Mouse (Mus musculus) kidney, adult 18-20 months (tissue): ENCODE data around the gene Mprip.

ENCODE experiments used
- DNase-seq: peaks from one replicate; pipeline ENCODE4 v3.0.0; 2021

The Mprip gene

GRCm38 (mm10) chr11:59808170-59808960, 147.3 kb downstream of the Mprip start:
- DNase-seq: no peak

- no peak for DNase-seq
Measured at GRCm38 (mm10) chr11:59809071-59809669, 148.1 kb downstream of the Mprip start.

- DNase-seq: peak; percentile 93
Measured at GRCm38 (mm10) chr11:59809670-59810474, 148.8 kb downstream of the Mprip start, which contains the start of gene Flcn. Gene Flcn, minus strand, starts transcription at chr11:59810016.

GRCm38 (mm10) chr11:59810480-59811158, 149.5 kb downstream of the Mprip start:
- no peak for DNase-seq

- DNase-seq: no peak
Measured at GRCm38 (mm10) chr11:59811211-59811610, 150.1 kb downstream of the Mprip start.

- DNase-seq: no peak
Measured at GRCm38 (mm10) chr11:59813276-59813675, 152.2 kb downstream of the Mprip start.

- no peak for DNase-seq
Measured at GRCm38 (mm10) chr11:59814311-59814710, 153.2 kb downstream of the Mprip start.

GRCm38 (mm10) chr11:59814936-59815335, 153.8 kb downstream of the Mprip start:
- DNase-seq: no peak

GRCm38 (mm10) chr11:59815482-59816065, 154.5 kb downstream of the Mprip start:
- DNase-seq: no peak

- no peak for DNase-seq
Measured at GRCm38 (mm10) chr11:59817916-59818315, 156.8 kb downstream of the Mprip start.

- DNase-seq: no peak
Measured at GRCm38 (mm10) chr11:59821625-59822024, 160.5 kb downstream of the Mprip start.
